Mouse (Mus musculus): ENCODE measurements around the gene Gm382. TPM values are rescaled to one million over a fixed set of nuclear protein-coding genes. Genes with fewer than 3 reads are reported as not detected.

Gm382 gene
- total RNA-seq (2015) = not detected in 2 replicates
- total RNA-seq (2017) = not detected in 2 replicates

GRCm38 (mm10) chrX:127039672-127040071 is at the start of gene Gm382:
Gene Gm382 (plus strand): TSS chrX:127039972.
- no peak for ATAC-seq (replicated peaks; ENCODE audit: poor library complexity)

- ATAC-seq (replicated peaks; ENCODE audit: poor library complexity) = no peak
These were observed 30.4 kb downstream of the Gm382 start for GRCm38 (mm10) chrX:127070179-127070578.

- ATAC-seq (replicated peaks; ENCODE audit: poor library complexity) = no peak
These were observed 51.5 kb downstream of the Gm382 start for GRCm38 (mm10) chrX:127091282-127091681.

GRCm38 (mm10) chrX:127093036-127093435 is 53.3 kb downstream of the Gm382 start:
- no peak for ATAC-seq (replicated peaks; ENCODE audit: poor library complexity)

- no peak for ATAC-seq (replicated peaks; ENCODE audit: poor library complexity)
These were observed 54.2 kb downstream of the Gm382 start for GRCm38 (mm10) chrX:127093961-127094360.

GRCm38 (mm10) chrX:127104341-127104740 is 64.6 kb downstream of the Gm382 start:
- ATAC-seq (replicated peaks; ENCODE audit: poor library complexity) = no peak

Other genes with a start within 250 kb of the Gm382 start
- not detected in 2 replicates for gene 4932411N23Rik, start 224.1 kb upstream of the Gm382 start, total RNA-seq (2015)
- not detected in 2 replicates for gene 4932411N23Rik, start 224.1 kb upstream of the Gm382 start, total RNA-seq (2017)